Mouse (Mus musculus): ENCODE results near the gene Tex261. TPM values are rescaled to one million over a fixed set of nuclear protein-coding genes. Genes with fewer than 3 reads are reported as not detected.

Gene Tex261
- polyA plus RNA-seq, 1 experiment from 2014 or later: 76.9 TPM

GRCm38 (mm10) chr6:83729350-83729970, 46.2 kb downstream of the Tex261 start:
- H3K9ac ChIP-seq (replicated peaks): no peak overlapping the region
- H3K27ac ChIP-seq: no peak overlapping the region
- no peak for ATAC-seq (ENCODE audit: insufficient number of reproducible peaks, insufficient read depth, low FRiP score, low TSS enrichment, low read depth)
- H3K9me3 ChIP-seq: peaks cover 9% of the 10 kb centered on the region
- no peaks in the 10 kb centered on the region for H3K4me1 ChIP-seq (replicated peaks)
- 75% methylated on average over 14 of the region's 14 CpGs for WGBS
- no peak overlapping the region for H3K4me3 ChIP-seq (replicated peaks)
- no peaks in the 10 kb centered on the region for H3K36me3 ChIP-seq
- no peak overlapping the region for H3K4me2 ChIP-seq
- peaks cover 15% of the 10 kb centered on the region for H3K27me3 ChIP-seq

- Histone ChIP-seq H3K4me2 (no peak overlapping the region), H3K27me3 (peaks cover 17% of the 10 kb centered on the region), H3K4me1 (replicated peaks) (no peaks in the 10 kb centered on the region), H3K9me3 (no peaks in the 10 kb centered on the region), H3K4me3 (replicated peaks) (no peak overlapping the region), H3K9ac (replicated peaks) (no peak overlapping the region), H3K27ac (no peak overlapping the region), H3K36me3 (no peaks in the 10 kb centered on the region)
- ATAC-seq (ENCODE audit: insufficient number of reproducible peaks, insufficient read depth, low FRiP score, low TSS enrichment, low read depth): no peak
- 92% methylated on average over 3 of the region's 3 CpGs for whole genome bisulfite sequencing
Measured at GRCm38 (mm10) chr6:83728488-83728887, 47.1 kb downstream of the Tex261 start.

- ATAC-seq (ENCODE audit: insufficient number of reproducible peaks, insufficient read depth, low FRiP score, low TSS enrichment, low read depth): no peak
- Histone ChIP-seq H3K9me3 (no peaks in the 10 kb centered on the region), H3K4me3 (replicated peaks) (no peak overlapping the region), H3K27ac (no peak overlapping the region), H3K4me1 (replicated peaks) (no peaks in the 10 kb centered on the region), H3K9ac (replicated peaks) (no peak overlapping the region), H3K4me2 (no peak overlapping the region), H3K36me3 (no peaks in the 10 kb centered on the region), H3K27me3 (peaks cover 26% of the 10 kb centered on the region)
- WGBS: 37% methylated on average over 4 of the region's 4 CpGs
Measured at GRCm38 (mm10) chr6:83727178-83727577, 48.4 kb downstream of the Tex261 start.

- Histone ChIP-seq H3K4me3 (replicated peaks) (no peak overlapping the region), H3K27ac (no peak overlapping the region), H3K36me3 (no peaks in the 10 kb centered on the region), H3K4me2 (no peak overlapping the region), H3K9me3 (no peaks in the 10 kb centered on the region), H3K27me3 (peaks cover 58% of the 10 kb centered on the region), H3K9ac (replicated peaks) (no peak overlapping the region), H3K4me1 (replicated peaks) (no peaks in the 10 kb centered on the region)
- 16% methylated on average over 6 of the region's 6 CpGs for WGBS
- no peak for ATAC-seq (ENCODE audit: insufficient number of reproducible peaks, insufficient read depth, low FRiP score, low TSS enrichment, low read depth)
Measured at GRCm38 (mm10) chr6:83722526-83722925, 53.1 kb downstream of the Tex261 start.

Other genes starting within 250 kb of the Tex261 start
- gene Actg2, start 239.5 kb downstream of the Tex261 start, polyA plus RNA-seq (2016; fragmentation: Nextera tagmentation; extraction: Ambion mirVana): 1.2 and 1.4 TPM in 2 replicates
- gene Stambp, start 203.1 kb downstream of the Tex261 start, polyA plus RNA-seq (2016; fragmentation: Nextera tagmentation; extraction: Ambion mirVana): 19.2 and 19.4 TPM in 2 replicates
- not detected in 2 replicates for gene Clec4f, start 119.6 kb downstream of the Tex261 start, polyA plus RNA-seq (2016; fragmentation: Nextera tagmentation; extraction: Ambion mirVana)
- not detected in 2 replicates for gene Cd207, start 98.0 kb downstream of the Tex261 start, polyA plus RNA-seq (2016; fragmentation: Nextera tagmentation; extraction: Ambion mirVana)
- gene Vax2, start 64.5 kb downstream of the Tex261 start, polyA plus RNA-seq (2016; fragmentation: Nextera tagmentation; extraction: Ambion mirVana): 0.76 and 1.1 TPM in 2 replicates
- gene Atp6v1b1, start 32.8 kb downstream of the Tex261 start, polyA plus RNA-seq (2016; fragmentation: Nextera tagmentation; extraction: Ambion mirVana): not detected in 2 replicates
- 0.23 and 0.25 TPM in 2 replicates for gene Ankrd53, start 13.2 kb downstream of the Tex261 start, polyA plus RNA-seq (2016; fragmentation: Nextera tagmentation; extraction: Ambion mirVana)
- gene Nagk, start 19.2 kb upstream of the Tex261 start, polyA plus RNA-seq (2016; fragmentation: Nextera tagmentation; extraction: Ambion mirVana): 35.3 and 36.8 TPM in 2 replicates
- gene Paip2b, start 55.9 kb upstream of the Tex261 start, polyA plus RNA-seq (2016; fragmentation: Nextera tagmentation; extraction: Ambion mirVana): 16.6 and 19.2 TPM in 2 replicates
- 81.7 and 82.8 TPM in 2 replicates for gene Zfp638, start 91.3 kb upstream of the Tex261 start, polyA plus RNA-seq (2016; fragmentation: Nextera tagmentation; extraction: Ambion mirVana)
- gene Dysf, start 232.8 kb upstream of the Tex261 start, polyA plus RNA-seq (2016; fragmentation: Nextera tagmentation; extraction: Ambion mirVana): 13.3 and 15.9 TPM in 2 replicates